Mouse (Mus musculus) cortical plate, adult 2 months (tissue): ENCODE measurements at regions not wholly inside any gene's neighbourhood (a gene's known extent, or its start where the extent isn't known, plus 50 kb on each side); places are given as distances from the start of the nearest gene placed in this dataset.

Source experiments
- CTCF ChIP-seq: fragments of 200-500 bp; IDR thresholded peaks from 2 replicates; pipeline ENCODE4 v1.5.1; 2011; ENCODE audit warnings: mild to moderate bottlenecking, control low read depth, low read length; ENCODE audit not compliant: insufficient read depth; ENCODE audit errors: extremely low read depth
- POLR2A ChIP-seq: fragments of 200-500 bp; IDR thresholded peaks from 2 replicates; pipeline ENCODE4 v1.6.1; 2011; ENCODE audit warnings: mild to moderate bottlenecking, low read length, control low read depth; ENCODE audit not compliant: insufficient read depth; ENCODE audit errors: extremely low read depth

DNA sequence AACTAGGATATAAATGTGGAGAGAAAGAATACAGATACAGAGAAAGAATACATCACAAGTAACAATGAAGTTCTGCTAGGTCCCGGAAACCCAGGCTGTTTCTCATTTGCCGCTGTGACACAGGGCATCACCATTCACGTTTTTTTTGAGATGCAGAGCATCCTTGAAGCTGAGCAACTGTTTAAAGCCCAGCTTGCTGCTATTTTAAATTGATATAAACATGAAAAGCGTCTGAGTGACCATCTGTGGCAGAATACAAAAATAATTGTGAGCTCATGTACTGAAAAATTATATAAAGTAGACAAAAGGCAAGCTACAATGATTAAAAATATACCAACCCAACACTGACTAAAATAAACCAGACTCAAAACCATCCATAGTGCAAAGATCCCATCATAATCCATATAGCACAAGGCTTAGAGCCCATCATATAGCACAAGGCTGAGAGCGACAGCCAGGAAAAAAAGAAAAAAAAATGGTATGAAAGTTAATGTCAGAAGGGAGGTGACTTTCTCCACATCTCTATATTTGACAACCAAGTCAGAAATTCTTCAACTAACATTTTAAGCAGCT, 94.0 kb downstream of the Anxa5 start:
- no peak for TF ChIP-seq CTCF
- no peak for TF ChIP-seq POLR2A
